Mouse (Mus musculus) hindbrain, postnatal 0 days (tissue): ENCODE data around the gene B3gnt8. TPM values are rescaled to one million over a fixed set of nuclear protein-coding genes. Genes with fewer than 3 reads are reported as not detected.
A peak's percentile ranks its signal among the peaks of the same experiment; 100 is the strongest.

Experiments used
- ATAC-seq: fragments of 200-750 bp; cut with Nextera tagmentation; 2 replicates; pipeline ENCODE4 v1.8.0; 2017; ENCODE audit warnings: mild to moderate bottlenecking, moderate TSS enrichment, moderate library complexity
- DNase-seq: peaks from one replicate; pipeline ENCODE4 v3.0.0-alpha.2; 2015; ENCODE audit warnings: low spot score
- H3K27ac ChIP-seq: fragments of 300-500 bp; sonication (generic); 2 replicates; pipeline ENCODE4 v1.5.1; 2014; ENCODE audit warnings: mild to moderate bottlenecking
- H3K27me3 ChIP-seq: fragments of 300-500 bp; sonication (generic); 2 replicates; pipeline ENCODE4 v1.6.1; 2014; ENCODE audit warnings: low read length, mixed read lengths; ENCODE audit not compliant: insufficient read depth
- H3K36me3 ChIP-seq: fragments of 300-500 bp; sonication (generic); 2 replicates; pipeline ENCODE4 v1.6.1; 2014; ENCODE audit warnings: low read length, mixed read lengths; ENCODE audit not compliant: insufficient read depth
- H3K4me1 ChIP-seq: fragments of 300-500 bp; sonication (generic); 2 replicates; pipeline ENCODE4 v1.6.1; 2014; ENCODE audit warnings: antibody characterized with exemption, low read length, mixed read lengths; ENCODE audit not compliant: insufficient read depth
- H3K4me2 ChIP-seq: fragments of 300-500 bp; sonication (generic); 2 replicates; pipeline ENCODE4 v1.6.1; 2014; ENCODE audit warnings: low read depth, mild to moderate bottlenecking, low read length, moderate library complexity, mixed read lengths
- H3K4me3 ChIP-seq: fragments of 300-500 bp; sonication (generic); 2 replicates; pipeline ENCODE4 v1.5.1; 2014; ENCODE audit warnings: low read length
- H3K9ac ChIP-seq: fragments of 300-500 bp; sonication (generic); replicated peaks from 2 replicates; pipeline ENCODE4 v1.6.1; 2014; ENCODE audit warnings: mild to moderate bottlenecking, low read length, moderate library complexity, mixed read lengths
- H3K9me3 ChIP-seq: fragments of 300-500 bp; sonication (generic); 2 replicates; pipeline ENCODE4 v1.6.1; 2016; ENCODE audit warnings: low read length, mixed read lengths
- CTCF ChIP-seq: IDR thresholded peaks from 2 replicates; pipeline ENCODE4 v1.5.1; 2016; ENCODE audit warnings: antibody characterized with exemption, control low read depth, low read depth
- WGBS: fragments of 180-500 bp; shearing (Covaris S2); extraction: QIAGEN DNeasy Blood & Tissue Kit; methylation state at CpG from one replicate; pipeline ENCODE4 v1.1.7; 2014; 5-methylcytosine and 5-hydroxymethylcytosine counted together
- polyA plus RNA-seq: library from polyadenylated mRNA; unstranded; fragments of >200 nt; fragmentation: Nextera tagmentation; extraction: Ambion mirVana; gene quantifications from 2 replicates; pipeline ENCODE4 v1.2.1, GENCODE M21; 2015
- total RNA-seq: library from RNA; depleted of rRNA; stranded (reverse); fragments of >200 nt; gene quantifications from 2 replicates; pipeline ENCODE4 v1.2.3, GENCODE M21; 2014

The B3gnt8 gene
- total and polyA plus RNA-seq, 2 experiments from 2014 or later, result 1.1 to 1.2 TPM

DNA sequence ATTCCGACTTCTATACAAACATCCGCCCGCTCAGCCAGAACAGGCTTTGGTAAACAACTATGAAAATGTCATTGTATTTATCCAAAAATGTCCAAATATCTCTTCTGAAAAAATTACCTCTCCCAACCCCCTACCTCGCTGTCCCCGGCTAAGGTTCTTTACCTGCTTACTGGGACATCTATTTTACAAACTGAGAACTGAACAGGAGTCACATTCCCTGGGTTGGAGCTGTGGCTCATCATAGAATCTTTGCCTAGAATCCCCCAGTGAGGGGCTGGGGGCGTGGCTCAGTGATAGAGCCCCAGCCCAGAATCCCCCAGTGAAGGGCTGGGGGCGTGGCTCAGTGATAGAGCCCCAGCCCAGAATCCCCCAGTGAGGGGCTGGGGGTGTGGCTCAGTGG lies 15.0 kb upstream of the B3gnt8 start:
- Histone ChIP-seq H3K9me3 (no peaks in the 10 kb centered on the region), H3K4me1 (no peaks in the 10 kb centered on the region), H3K9ac (no peak overlapping the region), H3K4me2 (no peak overlapping the region), H3K27ac (no peak overlapping the region), H3K4me3 (no peak overlapping the region), H3K36me3 (no peaks in the 10 kb centered on the region), H3K27me3 (no peaks in the 10 kb centered on the region)
- DNase-seq (no peak), ATAC-seq (no peak)
- TF ChIP-seq CTCF, result no peak
- 51% methylated on average over 7 of the region's 7 CpGs for WGBS

DNA sequence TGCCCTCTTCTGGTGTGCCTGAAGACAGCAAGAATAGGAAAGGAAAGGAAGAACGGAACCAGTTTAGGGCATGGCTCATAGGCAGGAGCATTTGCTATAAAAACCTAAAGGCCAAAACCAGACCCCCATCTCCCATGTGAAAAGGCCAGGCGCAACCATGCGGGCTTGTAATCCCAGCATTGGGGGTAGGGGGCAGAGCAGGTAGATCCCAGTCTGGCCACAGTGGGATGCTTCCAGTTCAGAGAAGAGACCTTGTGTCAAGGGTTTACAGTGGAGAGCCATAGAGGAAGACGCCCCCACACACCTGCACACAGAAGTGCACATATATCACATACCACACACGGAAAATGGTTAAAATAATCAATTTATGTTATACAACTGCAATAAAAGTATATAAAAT lies 12.4 kb upstream of the B3gnt8 start:
- Histone ChIP-seq H3K27me3 (no peaks in the 10 kb centered on the region), H3K36me3 (no peaks in the 10 kb centered on the region), H3K9ac (no peak overlapping the region), H3K9me3 (no peaks in the 10 kb centered on the region), H3K4me3 (no peak overlapping the region), H3K4me2 (no peak overlapping the region), H3K27ac (no peak overlapping the region), H3K4me1 (no peaks in the 10 kb centered on the region)
- TF ChIP-seq CTCF, result no peak
- ATAC-seq (no peak), DNase-seq (no peak)
- WGBS, result 88% methylated on average over 5 of the region's 5 CpGs

GRCm38 (mm10) chr7:25614831-25615705 lies 11.4 kb upstream of the B3gnt8 start:
- Histone ChIP-seq H3K9ac (no peak overlapping the region), H3K27me3 (no peaks in the 10 kb centered on the region), H3K27ac (no peak overlapping the region), H3K9me3 (no peaks in the 10 kb centered on the region), H3K36me3 (no peaks in the 10 kb centered on the region), H3K4me3 (no peak overlapping the region), H3K4me1 (peaks cover 3% of the 10 kb centered on the region; the same call in 1 of the 2 replicates), H3K4me2 (no peak overlapping the region)
- DNase-seq (no peak), ATAC-seq (no peak)
- 65% methylated on average over 21 of the region's 21 CpGs for WGBS
- TF ChIP-seq CTCF, result no peak

GRCm38 (mm10) chr7:25615706-25616011 lies 10.8 kb upstream of the B3gnt8 start, which contains the start of gene Erich4:
Erich4 (minus strand) TSS chr7:25615892.
- H3K4me1 ChIP-seq, result peaks cover 5% of the 10 kb centered on the region; the same call in 1 of the 2 replicates
- 0 out of 2 replicates have a peak, but pooled peaks cover 1% of the 10 kb centered on the region for H3K36me3 ChIP-seq
- no peak for TF ChIP-seq CTCF
- H3K4me2 ChIP-seq, result no peak within 1 kb of the TSS
- no peaks in the 10 kb centered on the region for H3K9me3 ChIP-seq
- H3K27me3 ChIP-seq, result no peaks in the 10 kb centered on the region
- no peak within 1 kb of the TSS for H3K9ac ChIP-seq
- 81% methylated on average over 5 of the region's 5 CpGs for WGBS
- no peak for DNase-seq
- no peak within 1 kb of the TSS for H3K27ac ChIP-seq
- no peak for ATAC-seq
- no peak within 1 kb of the TSS for H3K4me3 ChIP-seq

DNA sequence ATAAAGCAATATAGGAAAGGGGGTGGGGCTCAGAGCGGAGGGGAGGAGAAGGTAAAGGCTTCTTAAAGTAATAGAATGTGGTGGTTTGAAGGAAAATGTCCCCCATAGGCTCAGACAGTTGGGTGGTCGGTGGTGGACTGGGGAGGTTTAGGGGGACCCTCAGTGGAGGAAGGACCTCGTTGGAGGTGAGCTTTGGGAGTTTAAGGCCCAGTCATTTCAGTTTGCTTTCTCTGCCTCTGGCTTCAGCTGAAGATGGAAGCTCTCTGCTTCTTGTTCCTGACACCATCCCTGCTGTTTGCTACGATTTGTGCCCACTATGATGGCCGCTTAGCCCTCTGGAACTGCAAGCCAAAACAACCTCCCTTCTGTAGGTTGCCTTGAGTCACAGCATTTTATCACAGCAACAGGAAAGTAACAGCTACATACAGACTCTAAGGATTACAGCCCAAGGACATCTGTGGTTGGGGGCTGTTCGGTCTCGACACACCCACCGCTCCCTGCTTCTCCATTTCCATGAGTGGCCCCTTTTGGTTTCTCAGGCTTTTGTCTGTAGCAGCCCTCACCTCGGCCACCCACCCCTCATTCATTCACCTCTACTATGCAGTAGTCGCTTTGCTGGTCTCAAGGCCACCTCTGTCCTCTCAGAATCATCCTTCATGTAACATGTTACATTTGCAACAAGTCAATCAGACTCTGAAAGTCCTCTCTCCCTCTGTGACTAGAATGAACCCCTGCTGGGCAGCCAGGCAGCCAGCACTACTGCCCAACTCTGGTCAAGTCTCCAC lies 8.9 kb upstream of the B3gnt8 start:
- Histone ChIP-seq H3K27me3 (no peaks in the 10 kb centered on the region), H3K9ac (no peak overlapping the region), H3K9me3 (no peaks in the 10 kb centered on the region), H3K4me1 (peaks cover 5% of the 10 kb centered on the region; the same call in 1 of the 2 replicates), H3K36me3 (peaks cover 15% of the 10 kb centered on the region; the same call in 1 of the 2 replicates), H3K27ac (no peak overlapping the region), H3K4me3 (no peak overlapping the region), H3K4me2 (no peak overlapping the region)
- TF ChIP-seq CTCF, result no peak
- ATAC-seq (no peak), DNase-seq (no peak)
- WGBS, result 84% methylated on average over 10 of the region's 10 CpGs

DNA sequence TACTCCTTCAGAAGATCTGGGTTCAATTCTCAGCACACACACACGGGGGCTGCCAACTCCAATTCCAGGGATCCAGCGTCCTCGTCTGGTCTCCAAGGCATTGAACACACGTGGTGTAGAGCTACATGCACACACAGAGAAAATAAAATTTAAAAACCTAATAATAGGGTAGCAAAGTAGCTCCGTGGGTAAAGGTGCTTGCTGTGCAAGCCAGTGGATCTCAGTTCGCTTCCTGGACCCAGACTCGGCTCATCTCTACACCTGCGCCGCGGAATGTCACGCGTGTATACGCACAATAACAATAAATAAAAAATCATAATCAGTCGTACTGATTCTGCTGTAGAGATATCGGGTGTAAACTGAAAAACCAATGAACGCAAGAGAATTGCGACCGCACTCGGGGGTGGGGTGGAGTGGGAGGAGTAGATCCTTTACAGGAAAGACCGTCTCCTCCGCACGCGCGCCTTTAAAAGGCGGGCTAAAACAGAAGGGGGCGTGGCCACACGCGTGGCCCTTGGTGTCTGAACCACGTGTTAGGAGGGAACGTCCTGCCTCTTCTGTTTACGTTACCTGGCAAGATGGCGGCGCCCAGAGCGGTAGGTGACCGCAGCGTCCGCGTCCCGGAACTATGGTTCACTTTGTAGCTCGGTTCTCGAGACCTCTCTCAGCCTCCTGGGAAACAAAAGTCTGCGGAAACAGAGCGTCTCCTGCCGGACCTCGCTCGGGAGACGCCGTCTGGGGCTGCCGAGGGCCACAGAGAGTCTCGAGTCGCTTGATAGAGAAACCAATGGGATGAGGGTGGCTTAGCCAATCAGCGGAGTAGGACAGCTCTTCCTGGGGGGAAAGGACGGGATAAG lies 7.4 kb upstream of the B3gnt8 start, which contains the start of gene Dmac2:
Gene Dmac2, plus strand, starts transcription at position 550 of the 857 bp plus-strand sequence.
- WGBS, result 2% methylated on average over 53 of the region's 53 CpGs
- no peaks in the 10 kb centered on the region for H3K9me3 ChIP-seq
- no peak for TF ChIP-seq CTCF
- peak within 1 kb of the TSS; percentile 51 for H3K9ac ChIP-seq
- DNase-seq (peak; percentile 96), ATAC-seq (peak; percentile 95)
- H3K4me2 ChIP-seq, result peak within 1 kb of the TSS; percentile 66
- peaks cover 5% of the 10 kb centered on the region; the same call in 1 of the 2 replicates for H3K4me1 ChIP-seq
- H3K27ac ChIP-seq, result peak within 1 kb of the TSS; percentile 16; the same call in 1 of the 2 replicates
- peaks cover 19% of the 10 kb centered on the region; the same call in 1 of the 2 replicates for H3K36me3 ChIP-seq
- H3K4me3 ChIP-seq, result peak within 1 kb of the TSS; percentile 63
- no peaks in the 10 kb centered on the region for H3K27me3 ChIP-seq
